Mouse (Mus musculus) hindbrain, embryonic 11.5 days (tissue): ENCODE measurements around the gene Hist1h2bh. TPM values are rescaled to one million over a fixed set of nuclear protein-coding genes. Genes with fewer than 3 reads are reported as not detected.

Experiments used
- ATAC-seq: fragments of 200-750 bp; cut with Nextera tagmentation; 2 replicates; pipeline ENCODE4 v1.8.0; 2017; ENCODE audit warnings: mild to moderate bottlenecking, moderate TSS enrichment, moderate library complexity; ENCODE audit not compliant: low FRiP score
- DNase-seq: peaks from one replicate; pipeline ENCODE4 v3.0.0-alpha.2; 2015; ENCODE audit warnings: low spot score
- H3K27ac ChIP-seq: fragments of 300-500 bp; sonication (generic); 2 replicates; pipeline ENCODE4 v1.5.1; 2014; ENCODE audit warnings: mild to moderate bottlenecking, low read depth, low read length
- H3K27me3 ChIP-seq: fragments of 300-500 bp; sonication (generic); 2 replicates; pipeline ENCODE4 v1.6.1; 2014; ENCODE audit warnings: mild to moderate bottlenecking, low read length, moderate library complexity, mixed read lengths; ENCODE audit not compliant: control insufficient read depth, insufficient read depth
- H3K36me3 ChIP-seq: fragments of 300-500 bp; sonication (generic); 2 replicates; pipeline ENCODE4 v1.6.1; 2014; ENCODE audit warnings: mild to moderate bottlenecking, low read length, moderate library complexity, mixed read lengths; ENCODE audit not compliant: control insufficient read depth, insufficient read depth
- H3K4me1 ChIP-seq: fragments of 300-500 bp; sonication (generic); replicated peaks from 2 replicates; pipeline ENCODE4 v1.6.1; 2014; ENCODE audit warnings: low read length, mixed read lengths; ENCODE audit not compliant: control insufficient read depth, insufficient read depth
- H3K4me2 ChIP-seq: fragments of 300-500 bp; sonication (generic); replicated peaks from 2 replicates; pipeline ENCODE4 v1.6.1; 2014; ENCODE audit warnings: mild to moderate bottlenecking, low read depth, low read length
- H3K4me3 ChIP-seq: fragments of 300-500 bp; sonication (generic); 2 replicates; pipeline ENCODE4 v1.5.1; 2014; ENCODE audit warnings: low read depth, low read length
- H3K9ac ChIP-seq: fragments of 300-500 bp; sonication (generic); 2 replicates; pipeline ENCODE4 v1.6.1; 2014; ENCODE audit warnings: low read depth, low read length
- H3K9me3 ChIP-seq: fragments of 300-500 bp; sonication (generic); 2 replicates; pipeline ENCODE4 v1.6.1; 2016; ENCODE audit warnings: low read length; ENCODE audit not compliant: control insufficient read depth
- WGBS: fragments of 180-500 bp; shearing (Covaris S2); extraction: QIAGEN DNeasy Blood & Tissue Kit; methylation state at CpG from one replicate; pipeline ENCODE4 v1.1.7; 2014; 5-methylcytosine and 5-hydroxymethylcytosine counted together
- polyA plus RNA-seq: library from polyadenylated mRNA; unstranded; fragments of >200 nt; fragmentation: Nextera tagmentation; extraction: Ambion mirVana; gene quantifications from 2 replicates; pipeline ENCODE4 v1.2.1, GENCODE M21; 2014

Gene Hist1h2bh
- polyA plus RNA-seq, 1 experiment from 2014 or later = 0.60 TPM

- 1% methylated on average over 13 of the region's 13 CpGs for WGBS
- no peak overlapping the region for H3K27ac ChIP-seq
These were observed 36.8 kb downstream of the Hist1h2bh start for GRCm38 (mm10) chr13:23506351-23506750.

GRCm38 (mm10) chr13:23505662-23506345 is 37.4 kb downstream of the Hist1h2bh start:
- Histone ChIP-seq H3K9ac (peak overlapping the region; percentile 32; the same call in 1 of the 2 replicates), H3K36me3 (no peaks in the 10 kb centered on the region), H3K4me1 (no peaks in the 10 kb centered on the region), H3K4me3 (peak overlapping the region; percentile 26), H3K27ac (no peak overlapping the region), H3K27me3 (no peaks in the 10 kb centered on the region), H3K4me2 (peak overlapping the region; percentile 39), H3K9me3 (no peaks in the 10 kb centered on the region)
- DNase-seq = no peak
- WGBS = 4% methylated on average over 14 of the region's 14 CpGs
- ATAC-seq = no peak

More at GRCm38 (mm10) chr13:23506351-23506750, 36.8 kb downstream of the Hist1h2bh start:
- H3K4me1 ChIP-seq = no peaks in the 10 kb centered on the region
- peak overlapping the region; percentile 39 for H3K4me2 ChIP-seq
- H3K36me3 ChIP-seq = no peaks in the 10 kb centered on the region
- no peak overlapping the region for H3K9ac ChIP-seq
- no peaks in the 10 kb centered on the region for H3K9me3 ChIP-seq
- H3K4me3 ChIP-seq = peak overlapping the region; percentile 26
- ATAC-seq (no peak), DNase-seq (peak; percentile 83)
- no peaks in the 10 kb centered on the region for H3K27me3 ChIP-seq

- H3K4me2 ChIP-seq = no peak overlapping the region
- ATAC-seq = peak; percentile 52; the same call in 1 of the 2 replicates
- H3K27ac ChIP-seq = no peak overlapping the region
- 0 out of 2 replicates have a peak, but pooled peaks cover under 1% of the 10 kb centered on the region for H3K27me3 ChIP-seq
- H3K4me3 ChIP-seq = no peak overlapping the region
- H3K9me3 ChIP-seq = no peaks in the 10 kb centered on the region
- H3K36me3 ChIP-seq = no peaks in the 10 kb centered on the region
- no peak overlapping the region for H3K9ac ChIP-seq
- no peaks in the 10 kb centered on the region for H3K4me1 ChIP-seq
- peak; percentile 79 for DNase-seq
- WGBS = under 1% methylated on average over 9 of the region's 9 CpGs
These were observed 39.4 kb downstream of the Hist1h2bh start for GRCm38 (mm10) chr13:23503797-23504196.

- H3K9ac ChIP-seq = no peak overlapping the region
- 38% methylated on average over 4 of the region's 4 CpGs for WGBS
- DNase-seq (no peak), ATAC-seq (no peak)
- H3K4me3 ChIP-seq = no peak overlapping the region
- H3K36me3 ChIP-seq = no peaks in the 10 kb centered on the region
- H3K27ac ChIP-seq = no peak overlapping the region
- no peaks in the 10 kb centered on the region for H3K4me1 ChIP-seq
- 0 out of 2 replicates have a peak, but pooled peaks cover 2% of the 10 kb centered on the region for H3K27me3 ChIP-seq
- no peaks in the 10 kb centered on the region for H3K9me3 ChIP-seq
- H3K4me2 ChIP-seq = no peak overlapping the region
These were observed 40.3 kb downstream of the Hist1h2bh start for GRCm38 (mm10) chr13:23502916-23503315.

- 0 out of 2 replicates have a peak, but pooled peaks cover 2% of the 10 kb centered on the region for H3K27me3 ChIP-seq
- DNase-seq = no peak
- no peak overlapping the region for H3K9ac ChIP-seq
- ATAC-seq = no peak
- H3K4me3 ChIP-seq = no peak overlapping the region
- H3K36me3 ChIP-seq = no peaks in the 10 kb centered on the region
- 31% methylated on average over 9 of the region's 9 CpGs for WGBS
- no peak overlapping the region for H3K27ac ChIP-seq
- H3K4me2 ChIP-seq = no peak overlapping the region
- no peaks in the 10 kb centered on the region for H3K4me1 ChIP-seq
- no peaks in the 10 kb centered on the region for H3K9me3 ChIP-seq
These were observed 41.1 kb downstream of the Hist1h2bh start for GRCm38 (mm10) chr13:23502031-23502567.

GRCm38 (mm10) chr13:23501511-23501910 is 41.7 kb downstream of the Hist1h2bh start:
- H3K4me3 ChIP-seq = no peak overlapping the region

GRCm38 (mm10) chr13:23500424-23501200 is 42.6 kb downstream of the Hist1h2bh start:
- WGBS = 0% methylated on average over 17 of the region's 17 CpGs
- ATAC-seq = peak; percentile 80
- peak; percentile 86 for DNase-seq
- Histone ChIP-seq H3K4me3 (no peak overlapping the region), H3K27me3 (0 out of 2 replicates have a peak, but pooled peaks cover 2% of the 10 kb centered on the region), H3K4me2 (no peak overlapping the region), H3K36me3 (no peaks in the 10 kb centered on the region), H3K9me3 (no peaks in the 10 kb centered on the region), H3K4me1 (no peaks in the 10 kb centered on the region), H3K27ac (no peak overlapping the region), H3K9ac (no peak overlapping the region)

More at GRCm38 (mm10) chr13:23501511-23501910, 41.7 kb downstream of the Hist1h2bh start:
- no peak for DNase-seq
- H3K4me1 ChIP-seq = no peaks in the 10 kb centered on the region
- H3K9me3 ChIP-seq = no peaks in the 10 kb centered on the region
- 32% methylated on average over 5 of the region's 5 CpGs for WGBS
- no peak overlapping the region for H3K27ac ChIP-seq
- H3K4me2 ChIP-seq = peak overlapping the region; percentile 26
- no peak overlapping the region for H3K9ac ChIP-seq
- ATAC-seq = no peak
- no peaks in the 10 kb centered on the region for H3K36me3 ChIP-seq
- H3K27me3 ChIP-seq = 0 out of 2 replicates have a peak, but pooled peaks cover 2% of the 10 kb centered on the region

- Histone ChIP-seq H3K27ac (no peak overlapping the region), H3K27me3 (0 out of 2 replicates have a peak, but pooled peaks cover 2% of the 10 kb centered on the region), H3K4me3 (no peak overlapping the region), H3K36me3 (no peaks in the 10 kb centered on the region), H3K9me3 (no peaks in the 10 kb centered on the region), H3K4me1 (no peaks in the 10 kb centered on the region), H3K9ac (no peak overlapping the region), H3K4me2 (no peak overlapping the region)
- no peak for ATAC-seq
- WGBS = 3% methylated on average over 7 of the region's 7 CpGs
- no peak for DNase-seq
These were observed 43.2 kb downstream of the Hist1h2bh start for GRCm38 (mm10) chr13:23499943-23500342.
